ENCODE assay signal across 8 mouse cellular contexts in genomic region chr9:37255889-37256225, GRCm38 (mm10). TPM values are rescaled to one million over a fixed set of nuclear protein-coding genes. Genes with fewer than 3 reads are reported as not detected.
DNase-seq lines count a peak whose midpoint lies in the region; ATAC-seq lines count a peak whose summit lies in the region.

No protein-coding gene starts in this region.

- peak overlapping the region; percentile 69 for H3K9ac ChIP-seq in embryonic facial prominence, embryonic 11.5 days (replicated peaks; ENCODE audit: low read length)
- no peak overlapping the region for H3K9ac ChIP-seq in neural tube, embryonic 11.5 days (ENCODE audit: low read length)

- intact Hi-C loops in heart, postnatal 14 days (cut with DNase I) = loop anchor here (5.0 kb wide), 1 partner anchor 71 kb away; no protein-coding TSS in a partner anchor

- no peaks in the 10 kb centered on the region for H3K9me3 ChIP-seq in embryonic facial prominence, embryonic 11.5 days (replicated peaks; ENCODE audit: control insufficient read depth, low read length)
- no peaks in the 10 kb centered on the region for H3K9me3 ChIP-seq in neural tube, embryonic 11.5 days (ENCODE audit: control insufficient read depth, low read length)

- no peaks in the 10 kb centered on the region for H3K27me3 ChIP-seq in embryonic facial prominence, embryonic 11.5 days (ENCODE audit: control insufficient read depth, insufficient read depth, low read length)
- H3K27me3 ChIP-seq in neural tube, embryonic 11.5 days (ENCODE audit: control insufficient read depth, insufficient read depth, low read length) = no peaks in the 10 kb centered on the region

- H3K36me3 ChIP-seq in embryonic facial prominence, embryonic 11.5 days (replicated peaks; ENCODE audit: control insufficient read depth, insufficient read depth, low read depth, low read length) = no peaks in the 10 kb centered on the region
- H3K36me3 ChIP-seq in neural tube, embryonic 11.5 days (ENCODE audit: control insufficient read depth, insufficient read depth, low read length) = no peaks in the 10 kb centered on the region

- H3K4me1 ChIP-seq in embryonic facial prominence, embryonic 11.5 days (ENCODE audit: control insufficient read depth, insufficient read depth, low read length) = no peaks in the 10 kb centered on the region
- peaks cover 4% of the 10 kb centered on the region; the same call in 1 of the 2 replicates for H3K4me1 ChIP-seq in neural tube, embryonic 11.5 days (ENCODE audit: control insufficient read depth, insufficient read depth, low read length)

- no peak overlapping the region for H3K27ac ChIP-seq in embryonic facial prominence, embryonic 11.5 days (replicated peaks; ENCODE audit: low read depth, low read length)
- no peak overlapping the region for H3K27ac ChIP-seq in neural tube, embryonic 11.5 days (ENCODE audit: low read depth, low read length)

- H3K4me2 ChIP-seq in embryonic facial prominence, embryonic 11.5 days (ENCODE audit: low read depth, low read length) = peak overlapping the region; percentile 87
- peak overlapping the region; percentile 66 for H3K4me2 ChIP-seq in neural tube, embryonic 11.5 days (ENCODE audit: low read depth)

- WGBS in embryonic facial prominence, embryonic 11.5 days = 35% methylated on average over 7 of the region's 7 CpGs
- WGBS in neural tube, embryonic 11.5 days = 48% methylated on average over 7 of the region's 7 CpGs

- peak overlapping the region; percentile 42 for H3K4me3 ChIP-seq in embryonic facial prominence, embryonic 11.5 days (ENCODE audit: low read depth, low read length)
- peak overlapping the region; percentile 35; the same call in 1 of the 2 replicates for H3K4me3 ChIP-seq in neural tube, embryonic 11.5 days (ENCODE audit: low read depth, low read length)

- peak; percentile 50 for DNase-seq in urinary bladder, postnatal 14 days (ENCODE audit: low spot score)
- DNase-seq in urinary bladder, adult 2 months (ENCODE audit: low spot score) = no peak
- DNase-seq in embryonic facial prominence, embryonic 11.5 days (ENCODE audit: low spot score) = peak; percentile 78
- peak; percentile 58 to 69 for DNase-seq in heart, postnatal 14 days
- DNase-seq in kidney, postnatal 25 days = peak; percentile 66
- DNase-seq in lung, adult 18-20 months = peak; percentile 46 to 47
- DNase-seq in neural tube, embryonic 11.5 days (ENCODE audit: low spot score) = peak; percentile 69
- peak; percentile 73 to 76 for DNase-seq in thymus, postnatal 36 days

- peak; percentile 41; the same call in 1 of the 2 replicates for ATAC-seq in embryonic facial prominence, embryonic 11.5 days (replicated peaks; ENCODE audit: insufficient number of reproducible peaks, low FRiP score, low TSS enrichment, low read depth)
- ATAC-seq in neural tube, embryonic 11.5 days (ENCODE audit: insufficient read depth, low FRiP score, low TSS enrichment) = peak; percentile 35; the same call in 1 of the 2 replicates

RNA-seq across cellular contexts. Expression of gene Slc37a2, which starts 0.3 kb away (rescaled TPM):
- polyA plus RNA-seq in urinary bladder, adult 2 months (2012; rRNA removed) = 4.7 and 5.2 TPM in 2 replicates
- 1.5 and 2.9 TPM in 2 replicates for polyA plus RNA-seq in embryonic facial prominence, embryonic 11.5 days (2014; fragmentation: Nextera tagmentation; extraction: Ambion mirVana)
- total RNA-seq in heart, postnatal 14 days (2021) = 1 to 10 TPM; 3.0 to 3.1 TPM
- 2.0 TPM in 2 replicates for polyA plus RNA-seq in neural tube, embryonic 11.5 days (2014; fragmentation: Nextera tagmentation; extraction: Ambion mirVana)

RNA-seq across cellular contexts. Expression of gene Tmem218, which starts 47.8 kb away (rescaled TPM):
- 4.4 and 5.3 TPM in 2 replicates for polyA plus RNA-seq in urinary bladder, adult 2 months (2012; rRNA removed)
- 14.1 and 15.7 TPM in 2 replicates for polyA plus RNA-seq in embryonic facial prominence, embryonic 11.5 days (2014; fragmentation: Nextera tagmentation; extraction: Ambion mirVana)
- 1 to 10 TPM; 6.4 to 6.5 TPM for total RNA-seq in heart, postnatal 14 days (2021)
- 11.5 and 13.9 TPM in 2 replicates for polyA plus RNA-seq in neural tube, embryonic 11.5 days (2014; fragmentation: Nextera tagmentation; extraction: Ambion mirVana)
